Mouse (Mus musculus) small intestine, adult 2 months (tissue): Measurements from ENCODE around the gene Mybl2.

Experiments used
- CTCF ChIP-seq: fragments of 200-500 bp; IDR thresholded peaks from 2 replicates; pipeline ENCODE4 v1.5.1; 2012; ENCODE audit warnings: low read depth, mild to moderate bottlenecking, control low read depth, inconsistent platforms, low read length, moderate library complexity, mixed read lengths; ENCODE audit not compliant: insufficient replicate concordance, insufficient read length; ENCODE audit errors: extremely low read depth
- POLR2A ChIP-seq: fragments of 200-500 bp; IDR thresholded peaks from 2 replicates; pipeline ENCODE4 v1.6.1; 2012; ENCODE audit warnings: low read depth, mild to moderate bottlenecking, control low read depth, inconsistent platforms, low read length, moderate library complexity

GRCm38 (mm10) chr2:163073023-163073757, 18.7 kb downstream of the Mybl2 start:
- TF ChIP-seq POLR2A (no peak), CTCF (no peak)
